ENCODE assay signal across 20 mouse cellular contexts in genomic region chr11:32262674-32263415, GRCm38 (mm10). TPM values are rescaled to one million over a fixed set of nuclear protein-coding genes. Genes with fewer than 3 reads are reported as not detected.
A peak's percentile ranks its signal among the peaks of the same experiment; 100 is the strongest.
DNase-seq lines count a peak whose midpoint lies in the region; ATAC-seq lines count a peak whose summit lies in the region.
"Had no signal": no experiment of that assay in that cellular context is flagged by ENCODE, and none has a peak within 500 bp of the region (broad histone marks: within the 10 kb centered on the region; RNA-seq: fewer than 3 reads in every experiment).

No protein-coding gene starts in this region.

- no peak overlapping the region for H3K9ac ChIP-seq in heart, embryonic 12.5 days
- H3K9ac ChIP-seq in embryonic facial prominence, embryonic 14.5 days (ENCODE audit: low read depth, low read length): no peak overlapping the region
- H3K9ac ChIP-seq in neural tube, embryonic 13.5 days: 0 out of 2 replicates have a peak overlapping the region, but pooled peaks have one; percentile 8
- no peak overlapping the region for H3K9ac ChIP-seq in intestine, embryonic 15.5 days
- H3K9ac ChIP-seq: embryonic facial prominence, embryonic 15.5 days; hindbrain, embryonic 15.5 days; midbrain, embryonic 13.5 days had no signal

- H3K9me3 ChIP-seq in heart, embryonic 12.5 days (replicated peaks): no peaks in the 10 kb centered on the region
- no peaks in the 10 kb centered on the region for H3K9me3 ChIP-seq in megakaryocyte, embryonic 14.5 days
- H3K9me3 ChIP-seq in embryonic facial prominence, embryonic 14.5 days (ENCODE audit: control insufficient read depth, low read length): no peaks in the 10 kb centered on the region
- H3K9me3 ChIP-seq in neural tube, embryonic 13.5 days: no peaks in the 10 kb centered on the region
- no peaks in the 10 kb centered on the region for H3K9me3 ChIP-seq in intestine, embryonic 15.5 days
- H3K9me3 ChIP-seq: embryonic facial prominence, embryonic 15.5 days; hindbrain, embryonic 15.5 days; midbrain, embryonic 13.5 days had no signal

- H3K27ac ChIP-seq in heart, embryonic 12.5 days (ENCODE audit: poor library complexity, severe bottlenecking): 0 out of 2 replicates have a peak overlapping the region, but pooled peaks have one; percentile 8
- H3K27ac ChIP-seq in embryonic facial prominence, embryonic 14.5 days (replicated peaks; ENCODE audit: low read depth, low read length): no peak overlapping the region
- H3K27ac ChIP-seq in neural tube, embryonic 13.5 days (replicated peaks): peak overlapping the region; percentile 24; the same call in 1 of the 2 replicates
- H3K27ac ChIP-seq in intestine, embryonic 15.5 days: no peak overlapping the region
- H3K27ac ChIP-seq: embryonic facial prominence, embryonic 15.5 days; heart, adult 2 months; hindbrain, embryonic 15.5 days; midbrain, embryonic 13.5 days had no signal

- peaks cover 10% of the 10 kb centered on the region for H3K4me1 ChIP-seq in heart, embryonic 12.5 days (replicated peaks)
- peaks cover 58% of the 10 kb centered on the region for H3K4me1 ChIP-seq in megakaryocyte, embryonic 14.5 days
- H3K4me1 ChIP-seq in embryonic facial prominence, embryonic 14.5 days (ENCODE audit: control insufficient read depth, insufficient read depth, low read length): peaks cover 5% of the 10 kb centered on the region; the same call in 1 of the 2 replicates
- peaks cover 16% of the 10 kb centered on the region for H3K4me1 ChIP-seq in neural tube, embryonic 13.5 days (replicated peaks)
- H3K4me1 ChIP-seq in intestine, embryonic 15.5 days (replicated peaks): 0 out of 2 replicates have a peak, but pooled peaks cover under 1% of the 10 kb centered on the region

- H3K4me2 ChIP-seq in heart, embryonic 12.5 days: no peak overlapping the region
- H3K4me2 ChIP-seq in embryonic facial prominence, embryonic 14.5 days (ENCODE audit: low read depth, low read length): no peak overlapping the region
- H3K4me2 ChIP-seq in neural tube, embryonic 13.5 days: no peak overlapping the region
- no peak overlapping the region for H3K4me2 ChIP-seq in intestine, embryonic 15.5 days (replicated peaks)
- H3K4me2 ChIP-seq: embryonic facial prominence, embryonic 15.5 days; hindbrain, embryonic 15.5 days; midbrain, embryonic 13.5 days had no signal

- no peaks in the 10 kb centered on the region for H3K27me3 ChIP-seq in heart, embryonic 12.5 days (replicated peaks)
- peaks cover 45% of the 10 kb centered on the region for H3K27me3 ChIP-seq in megakaryocyte, embryonic 14.5 days (replicated peaks)
- no peaks in the 10 kb centered on the region for H3K27me3 ChIP-seq in embryonic facial prominence, embryonic 14.5 days (replicated peaks; ENCODE audit: control insufficient read depth, insufficient read depth, low read length)
- no peaks in the 10 kb centered on the region for H3K27me3 ChIP-seq in neural tube, embryonic 13.5 days
- no peaks in the 10 kb centered on the region for H3K27me3 ChIP-seq in intestine, embryonic 15.5 days (replicated peaks)
- H3K27me3 ChIP-seq: embryonic facial prominence, embryonic 15.5 days; hindbrain, embryonic 15.5 days; midbrain, embryonic 13.5 days had no signal

- no peak for DNase-seq in heart, postnatal 14 days
- DNase-seq in embryonic facial prominence, embryonic 14.5 days (ENCODE audit: low spot score): peak; percentile 29
- DNase-seq in spleen, adult 12 weeks (ENCODE audit: low spot score): no peak
- DNase-seq: cerebellum, postnatal 10 days; heart, adult 2 months; kidney, postnatal 25 days; right cerebral cortex, postnatal 4 days; thymus, adult 2 months had no signal

- WGBS in heart, embryonic 12.5 days: 73% methylated on average over 10 of the region's 10 CpGs
- 61% methylated on average over 10 of the region's 10 CpGs for WGBS in embryonic facial prominence, embryonic 14.5 days
- WGBS in neural tube, embryonic 13.5 days: 82% methylated on average over 10 of the region's 10 CpGs
- 69% methylated on average over 10 of the region's 10 CpGs for WGBS in intestine, embryonic 15.5 days

- intact Hi-C loops in heart, postnatal 14 days (cut with DNase I): no loop called here

- H3K36me3 ChIP-seq in heart, embryonic 12.5 days: peaks cover 21% of the 10 kb centered on the region
- peaks cover 59% of the 10 kb centered on the region for H3K36me3 ChIP-seq in megakaryocyte, embryonic 14.5 days (replicated peaks; ENCODE audit: low read length)
- peaks cover 28% of the 10 kb centered on the region for H3K36me3 ChIP-seq in embryonic facial prominence, embryonic 14.5 days (ENCODE audit: control insufficient read depth, insufficient read depth, low read length)
- H3K36me3 ChIP-seq in neural tube, embryonic 13.5 days: peaks cover 17% of the 10 kb centered on the region
- no peaks in the 10 kb centered on the region for H3K36me3 ChIP-seq in intestine, embryonic 15.5 days

- H3K4me3 ChIP-seq in heart, embryonic 12.5 days: no peak overlapping the region
- H3K4me3 ChIP-seq in megakaryocyte, embryonic 14.5 days (replicated peaks): peak overlapping the region; percentile 57
- no peak overlapping the region for H3K4me3 ChIP-seq in embryonic facial prominence, embryonic 14.5 days (ENCODE audit: low read depth, low read length)
- no peak overlapping the region for H3K4me3 ChIP-seq in neural tube, embryonic 13.5 days
- no peak overlapping the region for H3K4me3 ChIP-seq in intestine, embryonic 15.5 days (replicated peaks)
- H3K4me3 ChIP-seq: embryonic facial prominence, embryonic 15.5 days; heart, adult 2 months; hindbrain, embryonic 15.5 days; midbrain, embryonic 13.5 days had no signal

- ATAC-seq in heart, embryonic 12.5 days (ENCODE audit: insufficient number of reproducible peaks, low FRiP score): no peak
- no peak for ATAC-seq in megakaryocyte, adult 5-6 weeks (ENCODE audit: poor library complexity, severe bottlenecking)
- ATAC-seq in embryonic facial prominence, embryonic 14.5 days (ENCODE audit: low read depth): no peak
- ATAC-seq in neural tube, embryonic 13.5 days (ENCODE audit: low read depth): no peak
- no peak for ATAC-seq in intestine, embryonic 15.5 days
- ATAC-seq: forebrain, embryonic 14.5 days; lung, postnatal 0 days; midbrain, embryonic 13.5 days had no signal

RNA-seq across cellular contexts. Expression of gene Nprl3, which starts 4.7 kb away (rescaled TPM):
- 38.6 and 42.8 TPM in 2 replicates for polyA plus RNA-seq in heart, embryonic 12.5 days (2016; fragmentation: Nextera tagmentation; extraction: Ambion mirVana)
- 10 to 100 TPM; 24.9 to 29.3 TPM for total RNA-seq in heart, postnatal 14 days (2021)
- 14.4 and 52.1 TPM in 2 replicates for polyA plus RNA-seq in megakaryocyte, embryonic 14.5 days (2012; ENCODE audit: insufficient read depth, low replicate concordance)
- total RNA-seq in megakaryocyte, adult 5-6 weeks (2015): 6.6 and 10.7 TPM in 2 replicates
- 9.5 and 11.9 TPM in 2 replicates for total RNA-seq in megakaryocyte, adult 5-6 weeks (2017)
- polyA plus RNA-seq in embryonic facial prominence, embryonic 14.5 days (2014; fragmentation: Nextera tagmentation; extraction: Ambion mirVana): 22.3 and 27.0 TPM in 2 replicates
- polyA plus RNA-seq in neural tube, embryonic 13.5 days (2015; fragmentation: Nextera tagmentation; extraction: Ambion mirVana): 39.8 and 42.8 TPM in 2 replicates
- 29.4 and 33.6 TPM in 2 replicates for polyA plus RNA-seq in intestine, embryonic 15.5 days (2015; fragmentation: Nextera tagmentation; extraction: Ambion mirVana)

RNA-seq across cellular contexts. Expression of gene Hba-x, which starts 13.4 kb away (rescaled TPM):
- 5,912 and 6,218 TPM in 2 replicates for polyA plus RNA-seq in heart, embryonic 12.5 days (2016; fragmentation: Nextera tagmentation; extraction: Ambion mirVana)
- total RNA-seq in heart, postnatal 14 days (2021): not detected
- not detected in 2 replicates for polyA plus RNA-seq in megakaryocyte, embryonic 14.5 days (2012; ENCODE audit: insufficient read depth, low replicate concordance)
- total RNA-seq in megakaryocyte, adult 5-6 weeks (2015): not detected in 2 replicates
- total RNA-seq in megakaryocyte, adult 5-6 weeks (2017): not detected in 2 replicates
- 79.8 and 206 TPM in 2 replicates for polyA plus RNA-seq in embryonic facial prominence, embryonic 14.5 days (2014; fragmentation: Nextera tagmentation; extraction: Ambion mirVana)
- 319 and 454 TPM in 2 replicates for polyA plus RNA-seq in neural tube, embryonic 13.5 days (2015; fragmentation: Nextera tagmentation; extraction: Ambion mirVana)
- polyA plus RNA-seq in intestine, embryonic 15.5 days (2015; fragmentation: Nextera tagmentation; extraction: Ambion mirVana): 36.3 and 48.2 TPM in 2 replicates
- total RNA-seq: gastrocnemius, adult 18-20 months; heart, adult 2 months; layer of hippocampus, postnatal 25 days had no signal
- polyA plus RNA-seq: heart, adult 2 months had no signal

RNA-seq across cellular contexts. Expression of gene Hba-a1, which starts 20.5 kb away (rescaled TPM):
- 11,592 and 12,808 TPM in 2 replicates for polyA plus RNA-seq in heart, embryonic 12.5 days (2016; fragmentation: Nextera tagmentation; extraction: Ambion mirVana)
- total RNA-seq in heart, postnatal 14 days (2021): over 10,000 TPM; 19,140 to 26,056 TPM
- 5,345 and 12,498 TPM in 2 replicates for polyA plus RNA-seq in megakaryocyte, embryonic 14.5 days (2012; ENCODE audit: insufficient read depth, low replicate concordance)
- total RNA-seq in megakaryocyte, adult 5-6 weeks (2015): 53.9 and 134 TPM in 2 replicates
- 18.7 and 44.2 TPM in 2 replicates for total RNA-seq in megakaryocyte, adult 5-6 weeks (2017)
- polyA plus RNA-seq in embryonic facial prominence, embryonic 14.5 days (2014; fragmentation: Nextera tagmentation; extraction: Ambion mirVana): 6,016 and 7,188 TPM in 2 replicates
- 2,421 and 2,557 TPM in 2 replicates for polyA plus RNA-seq in neural tube, embryonic 13.5 days (2015; fragmentation: Nextera tagmentation; extraction: Ambion mirVana)
- 4,064 and 4,369 TPM in 2 replicates for polyA plus RNA-seq in intestine, embryonic 15.5 days (2015; fragmentation: Nextera tagmentation; extraction: Ambion mirVana)

RNA-seq across cellular contexts. Expression of gene Hbq1b, which starts 23.9 kb away (rescaled TPM):
- 15.7 and 18.1 TPM in 2 replicates for polyA plus RNA-seq in heart, embryonic 12.5 days (2016; fragmentation: Nextera tagmentation; extraction: Ambion mirVana)
- total RNA-seq in heart, postnatal 14 days (2021): 1 to 10 TPM; 2.9 TPM
- 2.9 TPM in 1 of 2 replicates, not detected in the other for polyA plus RNA-seq in megakaryocyte, embryonic 14.5 days (2012; ENCODE audit: insufficient read depth, low replicate concordance)
- total RNA-seq in megakaryocyte, adult 5-6 weeks (2015): 1.1 TPM in 1 of 2 replicates, not detected in the other
- not detected in 2 replicates for total RNA-seq in megakaryocyte, adult 5-6 weeks (2017)
- polyA plus RNA-seq in embryonic facial prominence, embryonic 14.5 days (2014; fragmentation: Nextera tagmentation; extraction: Ambion mirVana): 1.2 and 1.7 TPM in 2 replicates
- 2.0 and 3.0 TPM in 2 replicates for polyA plus RNA-seq in neural tube, embryonic 13.5 days (2015; fragmentation: Nextera tagmentation; extraction: Ambion mirVana)
- polyA plus RNA-seq in intestine, embryonic 15.5 days (2015; fragmentation: Nextera tagmentation; extraction: Ambion mirVana): 3.0 and 3.3 TPM in 2 replicates
- total RNA-seq: gastrocnemius, adult 18-20 months had no signal

RNA-seq across cellular contexts. Expression of gene Hba-a2, which starts 33.4 kb away (rescaled TPM):
- 25,253 and 27,825 TPM in 2 replicates for polyA plus RNA-seq in heart, embryonic 12.5 days (2016; fragmentation: Nextera tagmentation; extraction: Ambion mirVana)
- over 10,000 TPM; 17,559 to 24,540 TPM for total RNA-seq in heart, postnatal 14 days (2021)
- polyA plus RNA-seq in megakaryocyte, embryonic 14.5 days (2012; ENCODE audit: insufficient read depth, low replicate concordance): 578 and 1,883 TPM in 2 replicates
- 72.7 and 158 TPM in 2 replicates for total RNA-seq in megakaryocyte, adult 5-6 weeks (2015)
- 99.3 and 270 TPM in 2 replicates for total RNA-seq in megakaryocyte, adult 5-6 weeks (2017)
- 15,250 and 18,270 TPM in 2 replicates for polyA plus RNA-seq in embryonic facial prominence, embryonic 14.5 days (2014; fragmentation: Nextera tagmentation; extraction: Ambion mirVana)
- 5,548 and 5,687 TPM in 2 replicates for polyA plus RNA-seq in neural tube, embryonic 13.5 days (2015; fragmentation: Nextera tagmentation; extraction: Ambion mirVana)
- 10,966 and 11,197 TPM in 2 replicates for polyA plus RNA-seq in intestine, embryonic 15.5 days (2015; fragmentation: Nextera tagmentation; extraction: Ambion mirVana)

Comparison
In these comparisons a context has a peak if more than half of its experiments do, and no peak if none do; other contexts are left out.
1. H3K27ac ChIP-seq: peak in heart, embryonic 12.5 days (single experiment) and neural tube, embryonic 13.5 days (single experiment); none in embryonic facial prominence, embryonic 14.5 days (single experiment) and intestine, embryonic 15.5 days (single experiment).
2. RNA of gene Hba-x, which starts 13.4 kb away (polyA plus RNA-seq): 5,912 to 6,218 TPM in heart, embryonic 12.5 days, 319 to 454 TPM in neural tube, embryonic 13.5 days, 79.8 to 206 TPM in embryonic facial prominence, embryonic 14.5 days and 36.3 to 48.2 TPM in intestine, embryonic 15.5 days; not detected in megakaryocyte, embryonic 14.5 days; every median in the first group is over 10 times any median in the second.